Mouse (Mus musculus): Measurements from ENCODE around the gene Tor4a. TPM values are rescaled to one million over a fixed set of nuclear protein-coding genes. Genes with fewer than 3 reads are reported as not detected.

Tor4a gene
- total and polyA plus RNA-seq, 3 experiments, result 12.6 to 20.4 (median 15.3) TPM

DNA sequence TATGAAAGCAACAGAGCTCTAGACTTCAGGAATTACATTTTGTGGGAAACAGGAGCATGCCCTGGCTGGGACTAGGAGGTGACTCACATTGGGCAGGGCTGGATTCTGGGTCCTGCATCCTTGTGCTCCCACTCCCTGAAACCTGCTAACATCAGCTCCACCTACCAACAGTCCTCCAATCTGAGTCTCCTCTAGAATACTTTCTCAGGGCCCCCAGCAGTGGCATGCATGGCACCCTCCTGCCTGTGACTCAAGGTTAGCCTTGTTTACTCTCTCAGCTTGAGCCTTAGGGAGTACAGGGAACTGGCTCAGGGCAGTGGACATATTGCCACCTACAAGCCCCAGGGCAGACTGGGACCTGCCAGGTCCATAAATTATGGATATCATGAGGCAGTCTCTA is 41.4 kb upstream of the Tor4a start:
- dilution Hi-C loops (cut with MboI; ENCODE audit: extremely low pct_ligation_motif_present, extremely low pct_unique_long_range_greater_than_20kb, low sequenced_read_pairs), result no loop called here
- no peak for DNase-seq (ENCODE audit: extremely low read depth)
- Histone ChIP-seq H3K36me3 (replicated peaks in 1 of 2; ENCODE audit: control insufficient read depth in 1 of 2, insufficient read depth in 1 of 2, low read length in 1 of 2) (no peaks in the 10 kb centered on the region), H3K79me2 (replicated peaks; ENCODE audit: control insufficient read depth, extremely low read depth, insufficient read depth, poor library complexity, severe bottlenecking) (no peaks in the 10 kb centered on the region), H3K27ac (ENCODE audit: insufficient read depth, low read depth) (no peak overlapping the region), H3K4me1 (ENCODE audit: control insufficient read depth in 1 of 2, insufficient read depth in 2 of 2) (peaks cover 12 to 21% of the 10 kb centered on the region in 2 experiments), H3K27me3 (replicated peaks) (peaks cover 77% of the 10 kb centered on the region), H3K9me3 (replicated peaks; ENCODE audit: low read length) (no peaks in the 10 kb centered on the region), H3K9ac (ENCODE audit: insufficient read depth, low read depth) (no peak overlapping the region), H3K4me3 (replicated peaks in 1 of 3; ENCODE audit: low read depth in 2 of 3, low read length in 2 of 3, poor library complexity in 1 of 3) (no peak overlapping the region), H3K4me2 (ENCODE audit: insufficient read depth, low read depth, poor library complexity, severe bottlenecking) (no peak overlapping the region)
- TF ChIP-seq USF1 (IDR thresholded peaks at IDR 0.05; ENCODE audit: low read depth, low read length) (no peak), MAZ (IDR thresholded peaks at IDR 0.05; ENCODE audit: low read depth, low read length) (no peak)
- in situ Hi-C loops (cut with MboI; ENCODE audit: low pct_ligation_motif_present, low pct_unique_long_range_greater_than_20kb, low sequenced_read_pairs), result no loop called here

DNA sequence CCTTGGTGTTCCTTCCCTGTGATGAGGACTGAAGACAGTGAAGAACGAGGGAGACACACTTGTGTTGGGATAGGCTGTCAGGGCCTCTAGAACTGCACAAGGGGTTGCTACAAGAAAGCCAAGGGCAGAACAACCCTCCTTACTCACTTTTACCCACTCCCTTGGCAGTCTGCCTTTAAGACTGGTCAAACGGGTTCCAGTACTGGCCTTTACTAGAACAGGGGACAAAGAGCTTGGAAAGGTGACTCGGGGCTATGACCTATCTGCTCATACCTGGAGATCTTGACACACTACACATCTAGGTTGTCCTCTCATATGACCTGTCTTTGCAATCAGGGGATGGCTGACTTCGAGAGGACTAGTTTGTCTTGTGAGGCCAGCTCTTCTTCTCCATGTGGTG is 40.8 kb upstream of the Tor4a start:
- dilution Hi-C loops (cut with MboI; ENCODE audit: extremely low pct_ligation_motif_present, extremely low pct_unique_long_range_greater_than_20kb, low sequenced_read_pairs), result no loop called here
- no peak for TF ChIP-seq UBTF (IDR thresholded peaks at IDR 0.05; ENCODE audit: low read depth, low read length)

DNA sequence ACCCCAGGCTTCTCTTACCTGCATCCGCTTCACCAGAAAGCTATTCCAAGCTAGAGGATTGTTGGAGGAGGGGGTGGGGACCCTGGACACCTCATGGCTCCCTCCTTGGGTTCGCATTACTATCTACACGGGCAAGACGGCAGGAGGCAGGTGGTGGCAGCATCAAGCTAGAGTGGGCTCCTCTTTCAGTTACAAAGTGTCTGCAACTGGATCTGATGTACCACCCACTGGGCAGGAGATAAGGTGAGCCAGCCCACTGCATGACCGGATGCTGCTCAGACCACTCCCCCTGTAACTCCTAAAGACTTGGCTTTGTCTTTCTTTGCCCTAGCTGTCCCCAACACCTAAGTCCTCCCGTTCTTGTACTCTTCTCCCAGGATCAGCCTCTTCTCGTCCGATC is 39.9 kb upstream of the Tor4a start, which contains the start of gene Rnf224:
TSS of gene Rnf224 (minus strand) at position 174 of the 400 bp plus-strand sequence.
- Histone ChIP-seq H3K9ac (ENCODE audit: insufficient read depth, low read depth) (no peak within 1 kb of the TSS), H3K4me3 (replicated peaks in 1 of 3; ENCODE audit: low read depth in 2 of 3, low read length in 2 of 3, poor library complexity in 1 of 3) (no peak within 1 kb of the TSS), H3K36me3 (replicated peaks in 1 of 2; ENCODE audit: control insufficient read depth in 1 of 2, insufficient read depth in 1 of 2, low read length in 1 of 2) (no peaks in the 10 kb centered on the region), H3K27ac (ENCODE audit: insufficient read depth, low read depth) (no peak within 1 kb of the TSS), H3K9me3 (replicated peaks; ENCODE audit: low read length) (no peaks in the 10 kb centered on the region), H3K79me2 (replicated peaks; ENCODE audit: control insufficient read depth, extremely low read depth, insufficient read depth, poor library complexity, severe bottlenecking) (no peaks in the 10 kb centered on the region), H3K4me2 (ENCODE audit: insufficient read depth, low read depth, poor library complexity, severe bottlenecking) (no peak within 1 kb of the TSS), H3K27me3 (replicated peaks) (peaks cover 87% of the 10 kb centered on the region), H3K4me1 (ENCODE audit: control insufficient read depth in 1 of 2, insufficient read depth in 2 of 2) (peaks cover 11 to 20% of the 10 kb centered on the region in 2 experiments)
- dilution Hi-C loops (cut with MboI; ENCODE audit: extremely low pct_ligation_motif_present, extremely low pct_unique_long_range_greater_than_20kb, low sequenced_read_pairs), result no loop called here
- in situ Hi-C loops (cut with MboI; ENCODE audit: low pct_ligation_motif_present, low pct_unique_long_range_greater_than_20kb, low sequenced_read_pairs), result no loop called here
- no peak for DNase-seq (ENCODE audit: extremely low read depth)
- TF ChIP-seq EP300 (IDR thresholded peaks at IDR 0.05; ENCODE audit: low read length) (no peak), POLR2A (IDR thresholded peaks at IDR 0.05; ENCODE audit: low read depth, low read length) (no peak), E2F4 (IDR thresholded peaks at IDR 0.05; ENCODE audit: insufficient replicate concordance, low read depth, low read length) (no peak), CTCF (conservative IDR thresholded peaks at IDR 0.05 in 1 of 2, IDR thresholded peaks at IDR 0.05 in 1 of 2; ENCODE audit: low read depth in 2 of 2, low read length in 2 of 2) (no peak)

More for the DNA sequence above, 40.8 kb upstream of the Tor4a start:
- no peak overlapping the region for H3K4me3 ChIP-seq (replicated peaks in 1 of 3; ENCODE audit: low read depth in 2 of 3, low read length in 2 of 3, poor library complexity in 1 of 3)
- H3K27ac ChIP-seq (ENCODE audit: insufficient read depth, low read depth), result no peak overlapping the region
- no peaks in the 10 kb centered on the region for H3K9me3 ChIP-seq (replicated peaks; ENCODE audit: low read length)
- H3K79me2 ChIP-seq (replicated peaks; ENCODE audit: control insufficient read depth, extremely low read depth, insufficient read depth, poor library complexity, severe bottlenecking), result no peaks in the 10 kb centered on the region
- H3K4me2 ChIP-seq (ENCODE audit: insufficient read depth, low read depth, poor library complexity, severe bottlenecking), result no peak overlapping the region
- no peak for DNase-seq (ENCODE audit: extremely low read depth)
- no peaks in the 10 kb centered on the region for H3K36me3 ChIP-seq (replicated peaks in 1 of 2; ENCODE audit: control insufficient read depth in 1 of 2, insufficient read depth in 1 of 2, low read length in 1 of 2)
- H3K9ac ChIP-seq (ENCODE audit: insufficient read depth, low read depth), result no peak overlapping the region
- peaks cover 12 to 21% of the 10 kb centered on the region in 2 experiments for H3K4me1 ChIP-seq (ENCODE audit: control insufficient read depth in 1 of 2, insufficient read depth in 2 of 2)
- in situ Hi-C loops (cut with MboI; ENCODE audit: low pct_ligation_motif_present, low pct_unique_long_range_greater_than_20kb, low sequenced_read_pairs), result no loop called here
- H3K27me3 ChIP-seq (replicated peaks), result peaks cover 83% of the 10 kb centered on the region
